Mouse (Mus musculus) ES-Bruce4 (cell line): ENCODE measurements around the gene Sumo3.

ENCODE experiments used
- CTCF ChIP-seq: IDR thresholded peaks from one replicate; pipeline ENCODE4 v1.8.1; 2011; ENCODE audit warnings: low read depth, low read length
- EP300 ChIP-seq: IDR thresholded peaks from 2 replicates; pipeline ENCODE4 v1.6.1; 2011; ENCODE audit warnings: low read depth, low read length; ENCODE audit not compliant: insufficient read depth

- TF ChIP-seq EP300, result peak; percentile 85; the same call in 1 of the 2 replicates
- no peak for TF ChIP-seq CTCF
Observed at GRCm38 (mm10) chr10:77569973-77570658, 35.8 kb upstream of the Sumo3 start.
